Mouse (Mus musculus) spleen, postnatal 10 days (tissue): ENCODE results near the gene Trpm3.

Experiments
- DNase-seq, 2 experiments: peaks; one replicate each; pipeline ENCODE4 v3.0.0; 2021 to 2022; ENCODE audit warnings: low spot score in 2 of 2

Trpm3 gene

GRCm38 (mm10) chr19:22635635-22636034, 496.8 kb downstream of the Trpm3 start:
- no peak for DNase-seq

- no peak for DNase-seq
Measured at GRCm38 (mm10) chr19:22637786-22638185, 498.9 kb downstream of the Trpm3 start.

GRCm38 (mm10) chr19:22638394-22638954, 499.6 kb downstream of the Trpm3 start:
- DNase-seq: no peak

- DNase-seq: no peak
Measured at GRCm38 (mm10) chr19:22642124-22642523, 503.3 kb downstream of the Trpm3 start.

- DNase-seq: no peak
Measured at GRCm38 (mm10) chr19:22656466-22657215, 517.8 kb downstream of the Trpm3 start.

GRCm38 (mm10) chr19:22657251-22657650, 518.4 kb downstream of the Trpm3 start:
- DNase-seq: no peak

GRCm38 (mm10) chr19:22665401-22665800, 526.6 kb downstream of the Trpm3 start:
- no peak for DNase-seq

- DNase-seq: no peak
Measured at GRCm38 (mm10) chr19:22670222-22670621, 531.4 kb downstream of the Trpm3 start.

- no peak for DNase-seq
Measured at GRCm38 (mm10) chr19:22672892-22673291, 534.0 kb downstream of the Trpm3 start.

GRCm38 (mm10) chr19:22676206-22676605, 537.4 kb downstream of the Trpm3 start:
- no peak for DNase-seq

- no peak for DNase-seq
Measured at GRCm38 (mm10) chr19:22682238-22682637, 543.4 kb downstream of the Trpm3 start.

GRCm38 (mm10) chr19:22691995-22692394, 553.1 kb downstream of the Trpm3 start:
- DNase-seq: no peak

GRCm38 (mm10) chr19:22692553-22692952, 553.7 kb downstream of the Trpm3 start:
- DNase-seq: no peak

- DNase-seq: no peak
Measured at GRCm38 (mm10) chr19:22692956-22693355, 554.1 kb downstream of the Trpm3 start.

GRCm38 (mm10) chr19:22695423-22695822, 556.6 kb downstream of the Trpm3 start:
- no peak for DNase-seq

- no peak for DNase-seq
Measured at GRCm38 (mm10) chr19:22698737-22699136, 559.9 kb downstream of the Trpm3 start.

- no peak for DNase-seq
Measured at GRCm38 (mm10) chr19:22700871-22701651, 562.2 kb downstream of the Trpm3 start.

GRCm38 (mm10) chr19:22703876-22704275, 565.0 kb downstream of the Trpm3 start:
- DNase-seq: no peak

GRCm38 (mm10) chr19:22705414-22705813, 566.6 kb downstream of the Trpm3 start:
- DNase-seq: no peak

- no peak for DNase-seq
Measured at GRCm38 (mm10) chr19:22719027-22719426, 580.2 kb downstream of the Trpm3 start.

GRCm38 (mm10) chr19:22729846-22730245, 591.0 kb downstream of the Trpm3 start:
- DNase-seq: no peak

- no peak for DNase-seq
Measured at GRCm38 (mm10) chr19:22730971-22731370, 592.1 kb downstream of the Trpm3 start.

- no peak for DNase-seq
Measured at GRCm38 (mm10) chr19:22736870-22737269, 598.0 kb downstream of the Trpm3 start.
